Mouse (Mus musculus) yolk sac, embryonic 10.5 days (tissue): ENCODE measurements at regions not wholly inside any gene's neighbourhood (a gene's known extent, or its start where the extent isn't known, plus 50 kb on each side); places are given as distances from the start of the nearest gene placed in this dataset.
A peak's percentile ranks its signal among the peaks of the same experiment; 100 is the strongest.

Source experiments
- DNase-seq: peaks from one replicate; pipeline ENCODE4 v3.0.0-alpha.2; 2017; ENCODE audit warnings: low spot score

DNA sequence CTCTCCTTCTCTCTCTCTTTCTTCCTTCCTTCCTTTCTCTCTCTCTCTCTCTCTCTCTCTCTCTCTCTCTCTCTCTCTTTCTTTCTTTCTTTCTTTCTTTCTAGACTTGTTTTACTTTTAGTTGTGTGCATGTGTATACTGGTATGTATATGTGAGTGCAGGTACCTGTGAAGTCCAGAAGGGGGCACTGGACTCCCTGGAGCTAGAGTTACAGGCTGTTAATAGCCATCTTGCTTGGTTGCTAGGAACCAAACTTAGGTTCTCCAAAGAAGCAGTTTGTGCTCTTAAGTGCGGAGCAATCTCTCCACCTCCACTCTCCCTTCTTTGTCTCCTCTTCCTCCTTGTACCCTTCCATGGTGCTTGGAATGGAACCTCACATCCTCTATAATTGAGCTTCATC lies 77.2 kb downstream of the Gm10604 start:
- no peak for DNase-seq

- DNase-seq, result no peak
These were observed 77.7 kb downstream of the Gm10604 start for GRCm38 (mm10) chr4:11903401-11903800.

DNA sequence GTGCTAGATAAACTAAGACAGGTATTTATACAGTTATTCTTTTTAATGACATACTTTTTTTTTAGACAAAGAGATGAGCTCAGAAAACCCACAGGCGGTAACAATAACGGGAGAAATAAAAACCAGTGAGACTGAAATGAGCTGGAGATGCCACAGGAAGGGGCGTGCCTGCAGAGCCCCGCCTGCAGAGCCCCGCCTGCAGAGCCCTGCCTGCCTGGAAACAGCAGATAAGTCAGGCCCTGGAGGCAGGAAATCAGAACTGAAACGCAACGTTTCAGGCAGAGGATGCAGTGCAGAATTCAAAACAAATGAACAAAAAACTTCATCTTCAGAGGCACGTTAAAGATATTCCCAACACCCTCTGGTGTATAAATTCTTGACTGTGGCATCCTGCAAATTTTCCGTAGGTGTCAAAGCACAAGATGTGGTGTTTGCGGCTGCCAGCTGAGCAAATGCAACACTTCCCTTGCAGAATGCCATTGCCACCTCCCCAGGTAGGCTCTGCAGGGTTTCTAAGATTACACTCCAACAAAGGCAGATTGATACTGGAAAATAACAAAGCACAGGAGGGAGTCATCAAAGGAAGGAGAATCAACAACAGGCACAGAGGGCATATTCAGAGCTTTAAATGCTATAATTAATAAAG lies 81.0 kb downstream of the Gm10604 start:
- DNase-seq, result no peak

- no peak for DNase-seq
These were observed 83.8 kb downstream of the Gm10604 start for GRCm38 (mm10) chr4:11897231-11897630.

DNA sequence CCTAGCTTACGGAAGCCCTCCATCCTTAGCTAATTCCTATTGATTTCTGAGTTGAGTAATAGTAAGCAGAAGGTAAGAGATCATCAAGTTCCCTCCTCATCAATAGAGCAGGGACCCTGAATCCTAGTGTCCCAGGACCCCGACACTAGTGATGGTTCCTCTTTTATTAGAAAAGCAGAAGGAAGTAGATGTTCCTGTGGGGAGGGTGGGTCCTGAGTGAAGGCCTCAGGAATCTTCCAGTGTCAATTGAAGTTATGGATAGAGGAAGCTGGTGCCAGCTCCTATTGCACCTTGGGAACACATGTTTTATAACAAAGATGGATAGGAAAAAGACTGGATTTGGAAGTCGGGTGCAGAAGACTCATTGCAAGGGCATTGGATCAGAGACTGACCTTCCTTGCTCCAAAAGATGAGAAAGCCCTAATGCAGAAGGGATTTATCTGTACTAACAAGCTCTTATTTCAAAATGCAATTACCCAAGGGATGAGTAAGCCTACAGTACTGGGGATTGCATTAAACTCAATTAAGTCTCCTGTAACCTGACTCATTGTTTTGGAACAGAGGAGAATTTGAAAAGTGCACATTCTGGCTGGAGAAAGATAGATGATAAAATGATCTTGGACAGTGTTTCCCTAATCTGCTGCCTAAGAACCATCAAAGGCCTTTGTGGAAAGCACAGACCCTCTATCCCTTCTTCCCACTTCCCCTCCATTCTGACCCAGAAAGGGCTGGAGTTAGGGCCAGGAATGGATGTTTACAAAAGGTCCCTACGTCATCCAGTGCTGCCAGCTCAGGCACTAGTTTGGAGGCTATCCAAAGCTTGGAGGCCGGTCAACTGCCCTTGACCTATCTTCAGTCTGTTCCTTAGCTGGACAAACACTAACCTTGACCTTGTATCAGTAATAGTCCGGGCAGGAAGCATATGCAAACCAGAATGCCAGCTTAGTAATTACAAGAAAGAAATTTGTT lies 84.9 kb downstream of the Gm10604 start:
- DNase-seq, result no peak

DNA sequence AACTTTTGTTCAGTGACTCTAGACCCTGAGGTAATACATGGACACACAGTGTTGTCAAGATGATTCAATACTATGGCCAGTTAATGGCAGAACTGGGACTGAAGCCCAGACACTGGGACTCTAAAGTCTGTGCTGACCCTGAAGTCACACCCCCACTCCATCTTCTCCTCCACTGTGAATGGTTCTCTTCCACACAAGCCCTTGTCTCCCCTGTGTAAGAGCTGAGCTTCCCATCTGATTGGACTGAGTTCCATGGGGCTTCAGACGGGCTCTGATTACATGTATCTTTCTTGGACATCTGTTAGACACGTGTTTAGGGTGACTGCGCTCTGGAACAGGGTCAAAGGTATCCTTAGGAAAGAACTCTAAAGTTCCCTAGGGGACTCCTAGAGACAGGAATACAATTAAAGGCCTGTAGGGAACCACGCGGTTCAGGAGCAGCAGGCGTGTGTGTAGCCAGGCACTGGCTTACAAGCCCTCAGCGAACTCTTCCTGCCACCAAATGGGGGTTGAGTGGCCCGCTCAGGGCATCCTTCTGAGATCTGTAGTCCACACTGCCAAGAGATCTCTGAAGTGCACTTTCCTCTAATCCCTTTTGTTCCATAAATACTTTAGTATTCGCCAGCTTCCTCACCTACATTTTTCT lies 87.4 kb downstream of the Gm10604 start:
- no peak for DNase-seq

- no peak for DNase-seq
These were observed 91.9 kb downstream of the Gm10604 start for GRCm38 (mm10) chr4:11889039-11889600.

- DNase-seq, result no peak
These were observed 93.7 kb downstream of the Gm10604 start for GRCm38 (mm10) chr4:11887377-11887776.

- no peak for DNase-seq
These were observed 95.6 kb downstream of the Gm10604 start for GRCm38 (mm10) chr4:11885499-11885898.

GRCm38 (mm10) chr4:11884818-11885217 lies 96.2 kb downstream of the Gm10604 start:
- peak; percentile 40 for DNase-seq

DNA sequence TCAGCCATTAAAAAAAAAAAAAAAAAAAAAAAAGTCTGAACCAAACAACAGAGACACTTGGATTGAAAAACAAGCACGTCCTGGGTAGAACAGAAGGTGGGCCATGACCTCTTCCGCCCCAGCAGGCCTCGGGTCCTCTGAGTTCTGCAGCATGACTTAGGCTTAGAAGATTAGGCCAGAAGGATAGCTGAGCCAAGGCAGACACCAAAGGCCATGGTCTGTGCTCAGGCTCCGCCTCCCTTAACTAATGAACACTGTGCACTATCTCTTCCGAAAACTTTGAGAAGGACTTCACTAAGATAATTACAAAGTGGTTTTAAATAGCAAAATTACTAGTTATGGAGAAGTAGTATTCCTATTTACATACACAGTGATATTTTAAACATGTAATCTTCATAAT lies 97.8 kb downstream of the Gm10604 start:
- DNase-seq, result no peak

- DNase-seq, result no peak
These were observed 98.4 kb downstream of the Gm10604 start for GRCm38 (mm10) chr4:11882666-11883065.

GRCm38 (mm10) chr4:11878638-11879037 lies 102.4 kb downstream of the Gm10604 start:
- peak; percentile 60 for DNase-seq

- no peak for DNase-seq
These were observed 103.1 kb downstream of the Gm10604 start for GRCm38 (mm10) chr4:11877945-11878344.

DNA sequence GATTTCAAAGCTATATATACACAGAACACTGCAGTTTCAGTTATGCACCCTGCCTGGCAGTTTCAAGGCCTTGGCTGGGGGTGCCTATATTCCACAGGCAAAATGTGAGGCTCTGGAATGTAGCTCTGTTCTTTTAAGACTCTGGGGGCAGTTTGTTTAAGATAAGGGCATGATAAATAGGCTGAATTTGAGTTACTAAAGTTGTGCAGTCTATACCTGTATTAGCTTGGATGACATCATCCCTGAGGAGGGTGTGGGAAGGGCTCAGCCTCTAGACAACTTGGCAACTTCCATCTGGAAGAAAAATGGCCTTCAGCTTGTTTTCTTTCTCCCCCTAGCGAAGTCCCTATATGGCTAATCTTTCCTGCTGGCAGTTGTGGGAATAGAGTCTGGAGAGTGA lies 105.1 kb downstream of the Gm10604 start:
- DNase-seq, result peak; percentile 31

DNA sequence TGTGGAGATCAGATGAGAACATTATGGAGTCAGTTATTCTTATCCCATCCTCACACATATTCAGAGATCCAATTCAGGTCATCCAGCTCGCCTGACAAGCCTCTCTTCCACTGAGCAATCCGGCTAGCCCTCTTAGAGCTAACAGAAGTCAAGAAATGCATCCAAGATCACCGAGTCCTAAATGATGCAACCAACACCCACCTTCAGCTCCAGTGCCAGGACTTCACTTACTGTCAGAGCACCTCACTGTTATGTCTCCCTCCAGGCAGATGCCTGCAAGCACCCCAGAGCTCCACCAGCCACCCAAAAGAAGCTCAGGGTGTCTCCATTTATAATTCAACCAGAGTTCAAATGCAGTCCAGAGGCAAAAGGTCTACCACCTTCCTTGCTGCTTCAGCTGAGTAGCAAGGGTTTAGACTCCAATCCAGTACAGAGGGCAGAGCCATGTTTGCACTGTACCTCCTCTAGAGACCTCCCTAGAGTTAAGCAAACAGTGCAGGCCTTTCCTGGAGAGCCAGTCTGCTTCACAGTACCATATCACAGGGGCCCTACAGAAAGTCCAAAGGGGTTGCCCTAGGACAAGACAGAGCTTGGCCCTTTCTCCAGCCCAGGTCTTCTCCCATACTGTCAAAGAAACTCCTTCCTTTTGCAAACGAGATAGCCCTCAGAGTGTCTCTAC lies 106.3 kb downstream of the Gm10604 start:
- DNase-seq, result peak; percentile 42

GRCm38 (mm10) chr4:11872036-11872435 lies 109.0 kb downstream of the Gm10604 start:
- DNase-seq, result no peak

DNA sequence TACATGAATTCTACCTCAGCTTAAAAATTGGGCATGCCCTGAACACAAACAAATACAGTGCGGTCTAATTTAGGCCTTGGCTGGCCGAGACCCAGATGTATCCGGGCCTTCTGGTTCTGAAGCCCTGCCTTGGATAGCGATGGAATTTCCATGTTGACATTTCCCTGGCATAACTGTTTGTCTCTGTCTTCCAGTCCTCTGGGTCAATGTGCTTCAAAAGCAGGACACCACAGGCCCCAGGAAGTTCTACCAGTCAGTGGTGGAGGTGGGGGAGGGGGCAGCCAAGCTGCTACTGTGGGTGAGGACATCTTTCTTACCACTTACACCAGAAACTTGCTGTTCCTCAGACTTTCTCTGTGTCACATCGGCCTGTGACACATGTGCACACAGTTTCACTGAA lies 111.3 kb downstream of the Gm10604 start:
- DNase-seq, result no peak

GRCm38 (mm10) chr4:11868565-11868964 lies 112.5 kb downstream of the Gm10604 start:
- DNase-seq, result no peak
